Mouse (Mus musculus) liver, adult 2 months (tissue): ENCODE measurements at regions not wholly inside any gene's neighbourhood (a gene's known extent, or its start where the extent isn't known, plus 50 kb on each side); places are given as distances from the start of the nearest gene placed in this dataset.

ENCODE experiments used
- DNase-seq: peaks from one replicate; pipeline ENCODE4 v3.0.0-alpha.2; 2011; ENCODE audit warnings: low read depth, low spot score; ENCODE audit errors: extremely low read depth
- H3K27ac ChIP-seq: fragments of 200-500 bp; replicated peaks from 2 replicates; pipeline ENCODE4 v1.5.1; 2012; ENCODE audit warnings: low read depth, mild to moderate bottlenecking, control low read depth, inconsistent platforms, low read length; ENCODE audit not compliant: insufficient read depth
- H3K27me3 ChIP-seq: fragments of 200-500 bp; 2 replicates; pipeline ENCODE4 v1.6.1; 2012; ENCODE audit warnings: mild to moderate bottlenecking, moderate library complexity, low read length, inconsistent platforms; ENCODE audit not compliant: control insufficient read depth, insufficient read depth
- H3K36me3 ChIP-seq: fragments of 200-500 bp; 2 replicates; pipeline ENCODE4 v1.6.1; 2012; ENCODE audit warnings: low read length, inconsistent platforms; ENCODE audit not compliant: control insufficient read depth, insufficient read depth
- H3K4me1 ChIP-seq: fragments of 200-500 bp; 2 replicates; pipeline ENCODE4 v1.6.1; 2011; ENCODE audit warnings: low read length; ENCODE audit not compliant: control insufficient read depth, insufficient read depth
- H3K4me3 ChIP-seq: fragments of 200-500 bp; 2 replicates; pipeline ENCODE4 v1.5.1; 2011; ENCODE audit warnings: low read depth, mild to moderate bottlenecking, control low read depth, low read length, moderate library complexity; ENCODE audit not compliant: insufficient read depth
- H3K79me2 ChIP-seq: fragments of 200-500 bp; 2 replicates; pipeline ENCODE4 v1.6.1; 2012; ENCODE audit warnings: inconsistent platforms, mild to moderate bottlenecking, low read length, moderate library complexity; ENCODE audit not compliant: control insufficient read depth, insufficient read depth
- H3K9ac ChIP-seq: fragments of 200-500 bp; 2 replicates; pipeline ENCODE4 v1.6.1; 2012; ENCODE audit warnings: low read depth, mild to moderate bottlenecking, control low read depth, inconsistent platforms, low read length
- CTCF ChIP-seq: fragments of 200-500 bp; IDR thresholded peaks from 2 replicates; pipeline ENCODE4 v1.5.1; 2011; ENCODE audit warnings: low read depth, low read length, control low read depth
- POLR2A ChIP-seq: fragments of 200-500 bp; IDR thresholded peaks from 2 replicates; pipeline ENCODE4 v1.6.1; 2011; ENCODE audit warnings: low read length, control low read depth; ENCODE audit not compliant: insufficient read depth; ENCODE audit errors: extremely low read depth
- WGBS: fragments of 180-500 bp; shearing (Covaris S2); methylation state at CpG from one replicate; pipeline ENCODE4 v1.1.7; 2018; 5-methylcytosine and 5-hydroxymethylcytosine counted together

GRCm38 (mm10) chr13:44516863-44517262, 212.4 kb upstream of the Jarid2 start:
- H3K9ac ChIP-seq: no peak overlapping the region
- 93% methylated on average over 4 of the region's 4 CpGs for WGBS
- TF ChIP-seq POLR2A (no peak), CTCF (no peak)
- no peaks in the 10 kb centered on the region for H3K4me1 ChIP-seq
- no peaks in the 10 kb centered on the region for H3K36me3 ChIP-seq
- no peaks in the 10 kb centered on the region for H3K79me2 ChIP-seq
- H3K4me3 ChIP-seq: no peak overlapping the region
- no peaks in the 10 kb centered on the region for H3K27me3 ChIP-seq
- no peak overlapping the region for H3K27ac ChIP-seq
- no peak for DNase-seq

DNA sequence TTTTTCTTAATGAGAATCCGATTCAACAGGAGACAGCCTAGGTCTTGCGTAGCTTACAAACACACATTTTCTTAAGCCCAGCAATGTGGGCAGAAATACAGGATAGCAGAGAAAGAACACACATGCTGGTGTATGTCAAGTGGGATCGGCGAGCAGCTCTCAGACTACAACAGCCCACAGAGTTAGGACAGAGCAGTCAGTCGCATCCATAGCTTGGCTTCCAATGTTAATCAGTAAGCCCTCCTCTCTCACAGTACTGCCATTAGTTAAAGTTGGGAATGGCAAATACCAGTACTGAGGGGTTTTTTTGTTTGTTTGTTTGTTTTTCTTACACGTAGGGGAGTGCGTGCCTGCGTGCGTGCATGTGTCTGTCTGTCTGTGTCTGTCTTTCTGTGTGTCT, 212.0 kb upstream of the Jarid2 start:
- Histone ChIP-seq H3K9ac (no peak overlapping the region), H3K4me3 (no peak overlapping the region), H3K36me3 (no peaks in the 10 kb centered on the region), H3K27me3 (no peaks in the 10 kb centered on the region), H3K4me1 (no peaks in the 10 kb centered on the region), H3K27ac (no peak overlapping the region), H3K79me2 (no peaks in the 10 kb centered on the region)
- whole genome bisulfite sequencing: 89% methylated on average over 9 of the region's 9 CpGs
- no peak for TF ChIP-seq CTCF
- TF ChIP-seq POLR2A: no peak
- DNase-seq: no peak

- no peak overlapping the region for H3K9ac ChIP-seq
- 86% methylated on average over 4 of the region's 4 CpGs for WGBS
- no peaks in the 10 kb centered on the region for H3K27me3 ChIP-seq
- TF ChIP-seq CTCF (no peak), POLR2A (no peak)
- H3K27ac ChIP-seq: no peak overlapping the region
- no peaks in the 10 kb centered on the region for H3K36me3 ChIP-seq
- H3K79me2 ChIP-seq: no peaks in the 10 kb centered on the region
- H3K4me1 ChIP-seq: no peaks in the 10 kb centered on the region
- DNase-seq: no peak
- no peak overlapping the region for H3K4me3 ChIP-seq
Observed at GRCm38 (mm10) chr13:44518215-44518614, 211.1 kb upstream of the Jarid2 start.

GRCm38 (mm10) chr13:44523516-44523915, 205.8 kb upstream of the Jarid2 start:
- WGBS: 77% methylated on average over 4 of the region's 4 CpGs
- H3K4me1 ChIP-seq: no peaks in the 10 kb centered on the region

GRCm38 (mm10) chr13:44530867-44531564, 198.3 kb upstream of the Jarid2 start:
- no peaks in the 10 kb centered on the region for H3K4me1 ChIP-seq
- WGBS: 93% methylated on average over 9 of the region's 9 CpGs
- no peak overlapping the region for H3K27ac ChIP-seq
- no peak overlapping the region for H3K9ac ChIP-seq
- no peak overlapping the region for H3K4me3 ChIP-seq
- H3K36me3 ChIP-seq: no peaks in the 10 kb centered on the region
- TF ChIP-seq POLR2A: no peak
- TF ChIP-seq CTCF: no peak
- no peak for DNase-seq
- H3K79me2 ChIP-seq: no peaks in the 10 kb centered on the region
- no peaks in the 10 kb centered on the region for H3K27me3 ChIP-seq

More at GRCm38 (mm10) chr13:44523516-44523915, 205.8 kb upstream of the Jarid2 start:
- H3K4me3 ChIP-seq: no peak overlapping the region
- H3K27ac ChIP-seq: no peak overlapping the region
- no peak for TF ChIP-seq POLR2A
- TF ChIP-seq CTCF: no peak
- no peak for DNase-seq
- no peaks in the 10 kb centered on the region for H3K27me3 ChIP-seq
- H3K79me2 ChIP-seq: no peaks in the 10 kb centered on the region
- no peaks in the 10 kb centered on the region for H3K36me3 ChIP-seq
- no peak overlapping the region for H3K9ac ChIP-seq

GRCm38 (mm10) chr13:44532631-44533180, 196.6 kb upstream of the Jarid2 start:
- Histone ChIP-seq H3K4me3 (no peak overlapping the region), H3K27me3 (no peaks in the 10 kb centered on the region), H3K79me2 (no peaks in the 10 kb centered on the region), H3K27ac (no peak overlapping the region), H3K4me1 (no peaks in the 10 kb centered on the region), H3K36me3 (no peaks in the 10 kb centered on the region), H3K9ac (no peak overlapping the region)
- no peak for DNase-seq
- WGBS: 81% methylated on average over 11 of the region's 11 CpGs
- TF ChIP-seq CTCF: no peak
- TF ChIP-seq POLR2A: no peak
